Mouse (Mus musculus) urinary bladder, adult 18-20 months (tissue): ENCODE data around the gene Synpo2.

Source experiments
- DNase-seq, 2 experiments: peaks; one replicate each; pipeline ENCODE4 v3.0.0; 2022; ENCODE audit warnings: low spot score in 2 of 2, mixed read lengths in 2 of 2

Gene Synpo2

DNA sequence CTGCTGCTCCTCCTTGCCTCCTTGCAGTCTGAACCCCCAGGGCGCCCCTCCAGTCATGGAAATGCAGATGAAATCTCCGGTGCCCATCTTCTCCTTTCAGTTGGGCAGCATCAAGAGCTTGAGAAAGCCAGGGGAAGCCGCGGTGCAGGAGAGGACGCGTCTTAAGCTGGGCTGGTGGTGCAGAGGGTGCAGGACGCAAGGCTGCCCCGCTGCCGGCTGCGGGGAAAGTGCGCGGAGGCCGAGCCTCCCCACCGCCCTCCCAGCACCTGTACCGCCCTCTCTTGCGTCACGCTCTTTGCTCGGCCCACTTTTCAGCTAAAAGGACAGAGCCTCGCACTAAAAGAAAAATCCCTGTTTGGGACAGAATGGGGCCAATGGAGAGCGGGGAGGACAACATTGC lies at the start of gene Synpo2:
Gene Synpo2, minus strand, starts transcription at position 229 of the 400 bp plus-strand sequence.
- DNase-seq = peak; percentile 39 to 60

DNA sequence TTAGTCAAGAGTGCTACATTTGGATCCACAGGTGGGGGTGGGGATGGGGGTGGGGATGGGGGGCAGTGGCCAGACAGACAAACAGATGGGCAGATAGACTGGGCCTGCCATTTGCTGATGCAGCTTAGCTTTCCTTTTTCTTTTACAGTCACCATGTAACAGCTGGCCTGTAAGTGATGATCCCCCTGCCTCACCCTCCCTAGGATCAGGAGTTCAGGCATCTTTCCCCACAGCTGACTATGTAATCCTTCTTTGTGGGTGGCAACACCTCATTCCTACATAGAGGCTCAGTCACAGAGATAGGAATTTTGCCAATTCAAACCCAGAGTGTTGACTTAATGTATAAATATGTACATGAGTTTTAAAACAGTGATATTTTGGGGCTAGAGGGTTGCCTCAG lies 49.7 kb upstream of the Synpo2 start:
- DNase-seq = no peak

DNA sequence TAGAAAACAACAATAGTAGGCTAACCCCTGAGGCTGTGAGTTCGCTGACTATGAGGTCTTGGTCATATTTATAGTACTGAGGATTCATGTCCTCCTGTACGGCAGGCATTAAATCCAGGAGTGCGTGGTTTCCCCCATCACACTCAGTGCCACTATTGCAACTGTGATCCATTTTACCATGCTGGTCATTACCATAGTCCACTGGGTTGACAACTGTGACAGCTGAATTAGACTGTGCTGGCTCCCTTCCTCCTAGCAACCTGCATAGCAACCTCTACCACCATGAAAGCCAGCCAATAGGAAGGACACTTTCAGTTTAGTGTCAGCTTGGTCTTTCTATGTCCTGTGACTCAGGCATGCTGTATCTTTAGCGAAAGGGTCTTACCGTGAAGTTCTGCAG lies 48.3 kb upstream of the Synpo2 start:
- DNase-seq = no peak

DNA sequence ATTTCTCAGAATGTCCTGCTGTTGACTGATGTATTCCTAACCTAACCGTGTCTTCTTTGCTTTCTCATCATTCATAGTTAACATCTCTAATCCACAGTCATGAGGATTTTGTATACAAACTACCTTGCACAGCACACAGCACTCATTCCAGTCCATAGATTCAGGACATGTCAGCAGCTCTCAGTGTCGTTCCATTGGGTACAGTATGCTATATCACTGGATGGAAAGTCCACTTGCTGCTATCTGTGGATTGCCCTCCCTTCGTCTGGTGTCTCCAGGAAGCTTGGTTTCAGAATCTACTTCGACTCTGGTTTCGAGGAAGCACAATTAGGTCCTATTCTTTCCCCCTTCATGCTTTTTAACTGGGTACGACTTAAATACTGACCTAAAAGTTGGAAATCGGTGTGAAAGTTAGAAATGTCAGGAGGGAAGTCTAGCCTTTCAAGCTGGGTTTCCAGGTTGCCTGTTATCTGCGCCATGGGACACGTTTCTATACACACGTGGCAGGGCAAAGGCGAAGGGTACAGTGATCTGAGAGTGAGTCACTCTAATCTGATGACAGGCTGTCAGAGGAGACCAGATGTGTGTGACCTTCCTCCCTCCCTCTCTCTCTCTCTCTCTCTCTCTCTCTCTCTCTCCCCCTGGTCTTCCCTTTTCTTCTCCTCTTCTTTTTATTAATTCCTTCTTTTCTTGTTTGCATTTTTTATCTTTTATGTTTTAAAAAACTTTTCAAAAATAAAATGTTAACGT lies 47.1 kb upstream of the Synpo2 start:
- no peak for DNase-seq

DNA sequence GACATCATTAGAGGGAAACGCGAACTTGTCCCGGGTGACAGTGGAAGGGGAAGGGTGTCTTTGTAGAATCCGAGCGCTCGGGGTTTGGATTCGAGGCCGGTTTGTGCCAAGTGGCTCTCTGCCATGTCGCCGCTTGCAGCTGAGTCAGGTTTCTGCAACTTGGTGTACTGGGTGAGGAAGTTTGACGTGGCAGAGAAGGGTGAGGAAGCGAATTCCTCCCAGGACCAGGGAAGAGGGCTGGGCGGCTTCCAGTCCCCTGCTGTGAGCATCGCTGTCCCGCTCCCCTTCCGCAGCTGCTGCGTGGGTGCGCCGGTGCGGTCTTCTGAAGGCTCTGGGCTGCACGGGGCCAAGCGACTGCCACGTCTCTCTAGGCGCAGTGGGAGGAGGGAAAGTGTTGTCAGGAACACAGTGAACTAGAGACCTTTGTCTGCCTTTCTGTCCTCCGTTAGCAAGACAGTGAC lies 31.8 kb upstream of the Synpo2 start:
- DNase-seq = peak; percentile 67 to 72

DNA sequence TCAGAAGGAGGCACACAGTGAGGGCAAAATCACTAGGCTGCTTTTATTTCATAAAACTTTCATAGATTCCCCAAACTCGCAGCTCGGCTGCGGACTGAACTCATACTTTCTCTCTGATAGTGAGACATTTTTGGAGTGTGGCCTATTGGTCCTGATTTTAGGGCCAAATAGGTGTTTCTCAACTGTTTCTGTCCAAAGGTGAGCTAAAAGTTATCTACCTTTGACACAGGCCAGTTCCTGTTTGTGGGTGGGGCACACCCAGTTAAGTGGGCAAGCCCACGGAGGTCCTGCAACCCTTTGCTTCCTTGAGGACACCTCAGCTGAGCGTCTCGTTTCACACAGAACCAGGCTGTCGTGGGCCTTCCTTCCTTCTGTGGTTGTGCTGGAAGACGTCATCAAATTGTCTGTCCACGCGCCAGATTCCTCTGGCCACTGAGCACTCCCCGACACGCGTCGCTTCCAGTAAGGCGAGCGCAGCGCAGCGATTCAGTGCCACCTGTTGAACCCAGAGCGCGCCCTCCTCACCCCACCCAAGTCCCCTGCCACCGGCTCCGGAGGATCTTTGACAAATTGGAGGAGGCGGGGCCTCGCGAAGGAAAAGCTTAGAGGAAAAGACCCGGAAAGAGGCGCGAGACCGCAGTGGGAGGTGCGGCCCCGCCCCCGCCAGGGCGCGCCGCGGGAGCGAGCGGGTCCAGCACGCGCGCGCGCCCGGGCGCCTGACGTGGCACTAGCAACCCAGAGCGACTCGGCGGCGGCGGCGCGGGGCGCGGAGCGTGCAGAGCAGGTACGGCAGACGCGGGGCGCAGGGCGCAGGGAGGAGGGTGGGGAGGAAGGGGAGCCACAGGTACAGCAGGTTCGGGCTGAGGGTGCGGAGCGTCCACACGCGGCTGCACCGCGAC lies 31.1 kb upstream of the Synpo2 start, which contains the start of gene Sec24d:
Gene Sec24d, plus strand, starts transcription at position 703 of the 899 bp plus-strand sequence.
- peak; percentile 77 to 78 for DNase-seq

DNA sequence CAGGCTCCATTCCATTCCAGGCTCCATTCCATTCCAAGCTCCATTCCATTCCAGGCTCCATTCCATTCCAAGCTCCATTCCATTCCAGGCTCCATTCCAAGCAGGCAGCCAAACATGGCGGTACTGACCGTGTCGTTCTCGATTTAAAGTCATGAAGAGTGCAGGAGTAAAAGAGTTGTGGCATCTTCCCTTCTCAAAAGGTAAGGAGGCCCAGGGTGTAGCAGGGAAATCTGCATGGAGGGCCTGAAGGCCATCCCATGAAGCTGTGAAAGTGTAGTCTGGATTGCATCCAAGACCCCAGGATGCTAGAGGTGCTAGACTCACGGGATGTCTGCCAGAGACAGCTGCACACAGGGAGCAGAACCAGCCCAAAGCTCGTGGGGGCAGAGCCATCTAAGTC lies 28.8 kb upstream of the Synpo2 start:
- DNase-seq = no peak

DNA sequence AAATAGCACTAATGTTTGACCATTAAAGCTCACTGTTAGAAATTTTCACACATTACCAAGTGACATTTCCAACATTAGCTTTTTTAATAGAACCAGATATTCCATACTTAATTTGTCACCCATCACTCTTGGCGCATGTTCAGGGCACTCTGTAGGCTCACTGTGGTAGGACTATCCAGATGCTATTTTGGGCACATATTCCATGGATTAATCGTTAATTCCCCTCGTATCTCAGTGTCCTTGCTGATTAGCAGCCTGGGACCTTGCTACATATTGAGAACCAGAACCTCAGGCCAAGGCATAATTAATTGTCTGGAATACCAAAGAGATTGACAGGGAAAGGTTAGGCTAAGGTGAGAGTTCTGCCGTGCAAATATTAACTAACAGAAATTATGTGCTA lies 22.8 kb upstream of the Synpo2 start:
- no peak for DNase-seq

DNA sequence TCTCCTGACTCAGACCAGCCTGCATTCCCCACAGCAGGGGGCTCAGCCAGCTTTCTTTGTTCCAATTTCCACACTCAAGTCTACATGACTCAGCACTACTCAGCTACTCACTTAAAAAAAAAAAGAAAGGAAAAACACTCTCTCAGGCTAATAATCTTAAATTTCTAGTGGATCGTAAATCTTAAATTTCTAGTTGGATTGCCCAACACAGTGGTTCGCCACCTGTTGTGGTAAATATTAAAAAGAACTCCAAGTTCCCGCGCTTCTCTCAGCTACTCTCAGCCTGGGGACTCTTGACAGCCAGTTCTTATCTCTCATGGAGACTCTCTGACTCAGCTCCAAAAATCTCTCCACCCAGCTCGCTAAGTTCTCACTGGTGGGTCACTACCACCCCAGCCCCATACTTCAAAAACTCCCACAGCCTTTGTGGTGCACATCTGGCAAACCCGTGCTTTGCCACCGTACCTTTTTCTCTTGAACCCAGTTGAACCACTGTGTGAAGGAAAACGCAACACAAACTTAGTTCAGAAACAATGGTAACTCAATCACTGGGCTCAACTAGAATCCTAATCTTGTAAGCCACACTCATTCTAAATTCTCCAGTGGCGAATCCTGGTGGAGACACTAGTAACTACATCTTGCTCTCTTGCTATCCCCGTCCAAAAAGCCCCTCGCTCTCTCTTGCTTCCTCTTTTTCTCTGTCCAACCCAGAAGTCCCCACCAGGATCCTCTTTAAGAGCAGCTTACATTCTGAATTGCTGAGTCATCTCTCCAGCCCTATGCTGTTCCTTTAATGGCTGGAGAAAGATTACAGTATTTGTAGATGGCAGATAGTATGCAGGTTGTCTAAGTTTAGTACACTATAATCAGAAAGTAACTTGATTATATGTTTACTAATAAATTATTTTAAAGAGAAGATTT lies 20.5 kb upstream of the Synpo2 start:
- DNase-seq = no peak

DNA sequence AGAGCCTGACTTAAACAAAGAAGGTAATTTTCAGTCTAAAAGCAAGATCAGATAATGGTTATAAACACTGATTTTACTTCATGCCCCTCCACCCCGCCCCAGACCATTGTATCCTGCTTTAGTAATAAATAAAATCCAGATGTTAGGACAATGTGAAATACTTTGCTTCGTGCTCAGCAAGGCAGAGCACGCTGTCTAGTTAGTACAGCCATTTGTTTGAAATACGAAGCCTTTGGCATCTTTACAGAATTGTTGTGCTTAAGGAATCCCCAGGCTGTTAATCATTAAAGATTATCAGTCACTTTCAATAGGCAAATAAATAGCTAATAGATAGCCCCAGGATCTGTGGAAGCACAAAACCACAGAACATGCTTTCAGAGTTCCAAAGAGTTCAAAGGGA lies 9.7 kb upstream of the Synpo2 start:
- DNase-seq = no peak

DNA sequence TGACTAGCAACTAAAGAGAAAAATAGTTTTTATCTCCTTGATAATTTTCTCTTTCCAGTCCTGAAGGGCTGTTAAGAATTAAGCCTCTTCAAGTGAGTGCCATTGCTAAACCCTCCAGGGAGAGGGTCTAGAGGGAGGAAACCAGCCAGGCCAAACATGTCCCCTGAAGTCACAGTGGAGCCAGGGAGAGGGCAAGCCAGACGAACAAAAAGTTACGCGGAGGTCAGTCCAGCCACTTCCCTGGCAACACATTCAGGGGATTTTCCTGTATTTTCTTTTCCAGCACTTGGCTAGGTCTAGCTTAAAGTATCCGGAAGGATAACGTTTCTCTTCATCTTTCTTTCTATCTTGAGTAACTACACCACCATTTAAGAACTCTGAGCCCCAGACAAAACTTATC lies 8.4 kb upstream of the Synpo2 start:
- DNase-seq = no peak

DNA sequence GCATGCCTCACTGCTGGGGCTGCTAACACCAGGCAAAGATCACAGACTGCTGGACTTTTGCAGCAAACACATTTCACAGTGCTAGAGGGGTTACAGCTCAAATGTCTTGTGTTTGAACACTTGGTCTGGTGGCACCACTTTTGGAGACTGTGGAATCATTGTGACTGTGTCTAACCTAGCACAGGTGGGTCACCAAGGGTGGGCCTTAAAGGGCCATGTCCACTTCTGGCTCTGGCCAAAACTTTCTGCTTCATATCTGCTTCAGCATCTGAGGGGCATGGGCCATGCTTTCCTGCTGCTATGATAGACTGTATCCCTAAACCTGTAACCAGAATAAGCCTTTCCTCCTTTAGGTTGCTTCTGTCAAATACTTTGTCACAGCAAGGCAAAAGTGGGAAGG lies 1.5 kb upstream of the Synpo2 start:
- no peak for DNase-seq

DNA sequence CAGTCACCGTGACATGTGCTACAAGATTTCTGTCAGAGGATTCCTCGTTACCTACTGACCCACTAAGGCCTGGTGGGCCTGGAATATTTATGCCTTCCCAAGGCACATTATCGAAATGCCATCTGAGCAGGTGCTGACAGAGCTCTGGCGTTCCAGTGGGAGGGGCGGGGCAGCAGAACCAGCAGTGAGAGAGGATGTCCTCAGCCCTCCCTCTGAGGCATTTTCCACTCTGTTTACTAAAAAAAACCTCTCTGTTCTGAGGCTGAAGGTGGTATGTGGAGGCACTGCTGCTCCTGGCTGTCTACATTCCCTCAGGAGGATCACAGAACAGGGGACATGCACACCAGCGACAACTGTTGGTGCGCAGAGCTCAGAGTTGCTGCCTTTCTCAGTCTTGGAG lies 1.1 kb upstream of the Synpo2 start:
- no peak for DNase-seq

DNA sequence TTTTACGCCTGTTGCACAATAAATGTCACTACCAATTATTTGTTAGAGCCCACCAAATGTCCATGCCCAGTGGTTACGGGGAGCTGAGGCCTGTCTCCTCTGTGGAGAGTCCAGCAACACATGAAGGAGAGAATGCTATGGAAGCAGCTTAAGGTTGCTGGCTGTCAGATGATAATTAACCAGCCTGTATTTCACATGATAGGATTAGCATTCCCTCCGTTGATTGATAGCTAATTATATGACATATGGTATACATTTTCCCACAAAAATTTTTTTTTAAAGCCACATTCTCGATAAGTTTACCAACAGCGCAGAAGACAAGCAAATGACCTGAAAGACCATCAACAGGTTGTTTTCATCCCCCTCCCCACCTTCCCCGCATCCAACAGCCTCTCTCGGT lies 454 bp downstream of the Synpo2 start:
- DNase-seq = no peak

DNA sequence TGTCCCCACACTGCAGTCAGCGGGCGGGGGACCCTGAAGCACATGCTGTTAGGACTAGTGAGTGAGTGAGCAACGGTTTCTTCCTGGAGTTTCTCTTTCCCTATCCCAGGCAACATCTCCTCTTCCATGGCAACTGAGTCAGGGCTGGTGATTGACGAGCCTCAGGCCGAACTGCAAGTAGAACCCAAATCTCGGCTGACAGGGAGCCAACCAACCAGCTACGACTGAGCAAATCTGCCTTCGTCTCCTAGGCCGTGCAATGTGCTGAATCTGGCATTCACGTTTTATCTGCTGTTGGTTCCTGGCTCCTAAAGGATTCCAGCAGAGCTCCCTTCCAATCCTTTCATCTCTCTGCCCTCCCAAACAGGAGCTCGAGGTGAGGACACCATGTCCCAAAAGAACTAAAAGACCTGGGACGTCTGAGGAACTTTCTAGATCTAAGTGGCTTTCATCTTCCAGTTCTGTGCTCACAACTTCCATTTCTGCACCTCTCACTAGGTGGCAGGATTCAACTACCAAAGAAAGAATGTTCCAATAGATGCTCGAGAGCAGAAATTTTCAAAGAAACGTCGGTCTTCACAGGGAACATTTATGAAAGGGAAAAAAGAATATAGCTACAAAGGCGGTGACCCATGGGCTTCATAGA lies 1.6 kb downstream of the Synpo2 start:
- peak in 1 of 2 experiments; percentile 10 for DNase-seq

DNA sequence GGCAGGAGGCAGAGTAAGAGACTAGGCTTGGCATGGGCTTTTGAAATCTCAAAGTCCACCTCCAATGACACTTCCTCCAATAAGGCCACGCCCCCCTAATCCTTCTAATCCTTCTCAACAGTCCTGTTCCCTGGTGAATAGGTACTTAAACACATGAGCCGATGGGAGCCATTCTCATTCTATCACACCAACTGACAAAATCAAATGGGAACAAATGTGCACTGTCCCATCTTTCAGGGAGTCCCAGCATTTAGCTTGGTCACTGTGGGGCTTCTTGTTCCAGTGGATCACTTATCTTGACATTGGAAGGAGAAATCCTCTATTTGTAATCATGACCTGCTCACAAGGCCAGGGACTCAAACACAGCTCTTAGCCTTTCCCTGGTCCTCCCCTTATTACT lies 4.3 kb downstream of the Synpo2 start:
- DNase-seq = no peak

DNA sequence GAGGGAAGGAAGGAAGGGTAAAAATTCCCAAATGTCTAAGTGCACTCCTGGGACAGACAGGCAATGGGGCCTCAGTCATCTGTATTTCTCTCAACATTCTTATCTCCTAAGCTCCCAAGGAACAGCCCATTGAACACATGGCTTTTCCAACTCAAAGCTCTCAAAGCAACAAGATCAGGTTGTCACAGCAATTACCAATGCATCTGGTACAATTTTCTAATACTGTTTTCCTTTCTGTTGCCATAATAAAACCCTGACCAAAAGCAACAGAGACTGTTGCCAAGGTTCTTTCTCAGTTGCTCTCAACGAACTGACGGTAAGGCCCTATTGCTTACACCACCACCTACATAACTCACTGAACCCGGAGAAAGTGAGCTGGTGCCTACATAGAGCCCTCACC lies 8.7 kb downstream of the Synpo2 start:
- DNase-seq = no peak

DNA sequence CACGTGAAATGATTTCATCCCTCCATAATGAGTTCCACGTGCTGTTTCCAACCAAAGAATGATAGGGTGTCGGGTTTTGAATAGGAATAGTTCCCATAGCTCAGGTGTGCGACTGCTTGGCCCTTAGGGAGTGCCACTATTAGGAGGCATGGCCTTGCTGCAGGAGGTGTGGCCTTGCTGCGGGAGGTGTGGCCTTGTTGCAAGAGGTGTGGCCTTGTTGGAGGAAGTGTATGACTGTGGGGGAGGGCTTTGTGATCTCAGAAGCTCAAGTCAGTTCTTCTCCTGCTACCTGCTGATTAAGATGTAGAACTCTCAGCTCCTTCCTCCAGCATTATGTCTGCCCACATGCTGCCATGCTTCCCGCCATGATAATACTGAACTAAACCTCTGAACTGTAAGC lies 17.3 kb downstream of the Synpo2 start:
- no peak for DNase-seq

DNA sequence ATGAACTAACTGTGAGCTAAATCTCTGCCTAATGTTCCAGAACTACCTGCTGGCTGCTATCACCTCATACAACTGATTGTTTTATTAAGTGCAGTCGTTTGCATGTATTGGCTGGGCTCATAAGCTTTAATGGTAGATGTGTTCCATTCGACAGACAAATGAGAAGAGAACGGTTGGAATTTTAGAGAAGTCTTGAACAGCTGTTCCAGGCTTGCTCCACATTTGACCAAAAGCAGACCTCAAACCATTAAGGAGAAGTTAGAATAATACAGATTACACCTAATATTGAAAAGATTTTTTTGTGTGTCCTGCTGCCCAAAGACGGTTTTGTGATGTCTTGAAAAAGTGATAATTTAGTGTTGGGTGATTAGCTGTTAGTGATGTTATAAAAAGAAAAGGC lies 27.1 kb downstream of the Synpo2 start:
- DNase-seq = no peak

DNA sequence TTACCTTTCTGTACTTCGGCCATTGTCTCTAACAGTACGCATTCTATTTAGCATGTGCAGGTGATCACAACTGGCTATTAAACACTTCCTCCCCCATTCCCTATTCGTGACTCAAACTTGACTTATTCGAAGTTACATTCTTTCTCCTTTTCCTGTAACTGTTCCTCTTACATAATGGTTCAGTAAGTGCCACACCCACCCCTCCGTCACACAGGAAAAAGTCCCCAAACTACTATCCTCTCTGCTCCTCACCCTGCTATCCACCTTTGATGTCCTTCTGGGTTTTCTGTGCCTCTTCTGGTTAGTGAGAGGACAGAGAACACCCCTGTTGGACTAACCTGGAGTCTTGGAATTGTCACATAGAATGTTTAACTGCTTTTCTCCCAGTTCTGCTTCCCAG lies 28.6 kb downstream of the Synpo2 start:
- no peak for DNase-seq

DNA sequence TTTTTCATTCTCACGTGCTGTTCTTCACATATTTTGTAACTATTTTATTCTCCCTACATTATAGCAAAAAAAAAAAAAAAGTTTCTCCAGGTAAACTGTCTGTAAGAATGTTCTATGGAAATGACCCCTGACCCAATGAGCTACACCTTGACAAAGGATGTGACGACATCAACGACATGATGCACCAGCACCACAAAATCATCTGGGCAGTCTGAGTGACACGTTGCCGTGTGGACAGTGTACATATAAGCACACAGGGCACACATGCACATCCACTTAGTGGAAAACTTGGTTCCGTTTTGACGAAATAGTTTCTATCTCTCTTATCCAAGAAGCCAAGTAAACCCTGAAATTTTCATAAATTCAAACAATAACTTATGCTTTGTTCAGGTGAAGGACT lies 30.5 kb downstream of the Synpo2 start:
- DNase-seq = no peak
